Mouse (Mus musculus) left cerebral cortex, postnatal 25 days (tissue): ENCODE data around the gene Olfr1177-ps. TPM values are rescaled to one million over a fixed set of nuclear protein-coding genes. Genes with fewer than 3 reads are reported as not detected.

ENCODE experiments used
- DNase-seq, 2 experiments: peaks; one replicate each; pipeline ENCODE4 v3.0.0; 2022; ENCODE audit warnings: low spot score in 2 of 2, mixed read lengths in 1 of 2
- intact Hi-C: fragments of 180-260 bp; cut with DNase I; formaldehyde crosslinking; loops from one replicate; pipeline ENCODE4 v1.15.1; 2025
- total RNA-seq, 2 experiments: library from RNA; stranded (reverse); gene quantifications; 2 replicates each; pipeline ENCODE4 v1.2.3; 2021

Gene Olfr1177-ps
- not detected for total RNA-seq

DNA sequence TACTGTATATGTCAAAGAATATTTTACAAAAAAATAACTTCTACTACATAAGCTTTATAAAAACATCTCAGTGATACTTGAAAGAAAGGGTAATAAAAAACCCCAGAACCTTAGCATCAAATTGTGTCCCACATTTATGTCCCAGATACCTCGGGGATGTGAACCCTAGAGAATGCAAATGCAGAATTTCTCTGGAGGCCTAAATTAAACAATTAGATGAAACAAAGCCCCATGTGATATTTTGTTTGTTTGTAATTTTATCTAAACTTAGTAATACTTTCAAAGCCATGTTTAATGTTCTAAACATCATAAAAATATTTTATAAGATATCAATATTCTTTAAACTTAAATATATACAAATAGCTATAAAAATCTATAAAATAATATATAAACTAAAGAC lies at the start of gene Olfr1177-ps:
Olfr1177-ps (minus strand) TSS at position 101 of the 400 bp plus-strand sequence.
- DNase-seq = no peak
- intact Hi-C loops = no loop called here

DNA sequence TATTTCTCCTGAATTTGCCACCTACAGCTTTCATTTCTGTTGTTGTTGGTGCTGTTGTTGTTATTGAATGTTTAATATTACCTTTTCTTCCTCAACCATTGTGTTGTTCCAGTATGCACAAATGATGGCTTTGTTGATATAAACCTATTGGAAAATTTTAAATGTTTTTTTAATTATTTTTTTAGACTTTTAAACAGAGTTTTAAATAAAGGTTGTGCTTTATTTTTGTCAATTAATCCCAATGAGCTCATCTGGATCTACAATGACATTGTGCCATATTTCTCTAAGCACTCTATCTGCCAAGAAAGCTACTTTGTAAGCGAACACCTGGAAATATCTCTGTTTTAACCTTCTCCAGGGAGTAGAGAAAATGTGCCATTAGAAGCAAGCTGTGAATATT lies 40.5 kb upstream of the Olfr1177-ps start, which contains the start of gene Olfr1178:
Olfr1178 (plus strand) TSS at position 301 of the 400 bp plus-strand sequence.
- intact Hi-C loops = no loop called here
- DNase-seq = no peak

DNA sequence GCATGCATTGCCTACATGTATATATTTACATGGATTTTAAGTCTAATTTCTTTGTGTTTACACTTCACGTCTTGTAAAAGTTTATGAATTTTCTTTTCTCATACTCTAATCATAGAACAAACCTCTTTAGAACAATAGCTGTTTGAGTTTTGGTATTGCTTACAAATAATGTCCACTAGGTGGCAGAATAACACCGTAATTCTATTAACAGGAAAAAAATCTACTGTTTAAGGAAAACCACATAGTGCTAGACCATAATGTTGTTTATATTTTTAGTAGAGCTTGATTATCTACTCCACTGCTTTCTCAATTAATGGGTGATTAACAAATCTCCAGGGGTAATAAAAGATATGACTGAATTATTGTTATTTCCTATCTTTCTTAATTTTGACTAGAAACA lies 10.0 kb upstream of the Olfr1177-ps start:
- intact Hi-C loops = loop anchor here (5.0 kb wide), 1 partner anchor 1186 kb away; no protein-coding TSS in a partner anchor

DNA sequence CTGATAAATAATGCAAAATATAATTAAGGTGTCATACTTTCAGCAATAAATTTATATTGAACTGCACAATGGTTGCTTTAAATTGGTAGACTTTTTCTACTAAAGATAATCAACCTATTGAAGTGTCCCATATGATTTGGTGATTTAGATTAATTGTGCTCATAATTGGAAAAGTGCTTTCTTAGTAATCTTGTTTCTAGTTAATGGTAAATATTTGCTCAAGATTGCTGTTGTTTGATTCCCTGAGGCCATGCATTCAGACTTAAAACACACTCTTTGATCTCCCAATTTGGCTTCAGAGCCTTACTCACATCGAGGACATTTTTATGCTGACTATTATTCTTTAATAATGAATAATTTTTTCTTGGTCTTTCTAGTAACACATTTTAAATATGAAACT lies 9.9 kb downstream of the Olfr1177-ps start, which contains the start of gene Olfr1176:
Olfr1176 (plus strand) TSS at position 301 of the 400 bp plus-strand sequence.
- intact Hi-C loops = no loop called here

More for the DNA sequence above, 10.0 kb upstream of the Olfr1177-ps start:
- DNase-seq = peak in 1 of 2 experiments; percentile 22

GRCm38 (mm10) chr2:88327115-88327514 lies 19.2 kb downstream of the Olfr1177-ps start, which contains the start of gene Olfr1175-ps:
TSS of gene Olfr1175-ps (minus strand) at chr2:88327215.
- intact Hi-C loops = no loop called here
- no peak for DNase-seq

More for the DNA sequence above, 9.9 kb downstream of the Olfr1177-ps start, which contains the start of gene Olfr1176:
- DNase-seq = no peak

GRCm38 (mm10) chr2:88315035-88315434 lies 31.3 kb downstream of the Olfr1177-ps start, which contains the start of gene Olfr1174-ps:
TSS of gene Olfr1174-ps (minus strand) at chr2:88315135.
- no peak for DNase-seq
- intact Hi-C loops = no loop called here

Other genes with a start within 250 kb of the Olfr1177-ps start
- gene Olfr1166, start 218.2 kb downstream of the Olfr1177-ps start, total RNA-seq = not detected
- gene Olfr1167, start 191.3 kb downstream of the Olfr1177-ps start, total RNA-seq = not detected
- gene Olfr1168, start 164.6 kb downstream of the Olfr1177-ps start, total RNA-seq = not detected
- not detected for gene Olfr1170, start 118.2 kb downstream of the Olfr1177-ps start, total RNA-seq
- gene Olfr1173, start 66.6 kb downstream of the Olfr1177-ps start, total RNA-seq = not detected
- gene Olfr1174-ps, start 31.4 kb downstream of the Olfr1177-ps start, total RNA-seq = not detected
- gene Olfr1175-ps, start 19.3 kb downstream of the Olfr1177-ps start, total RNA-seq = not detected
- not detected for gene Olfr1176, start 9.8 kb downstream of the Olfr1177-ps start, total RNA-seq
- gene Olfr1178, start 40.6 kb upstream of the Olfr1177-ps start, total RNA-seq = not detected
- gene Olfr1179, start 60.0 kb upstream of the Olfr1177-ps start, total RNA-seq = not detected
- gene Olfr1180, start 72.7 kb upstream of the Olfr1177-ps start, total RNA-seq = not detected
- not detected for gene Olfr1181, start 79.7 kb upstream of the Olfr1177-ps start, total RNA-seq
- not detected for gene Gm13757, start 102.6 kb upstream of the Olfr1177-ps start, total RNA-seq
- not detected for gene Olfr1183, start 108.4 kb upstream of the Olfr1177-ps start, total RNA-seq
- not detected for gene Olfr1184, start 137.1 kb upstream of the Olfr1177-ps start, total RNA-seq
- gene Olfr1185-ps1, start 146.8 kb upstream of the Olfr1177-ps start, total RNA-seq = not detected
- gene Olfr1186, start 172.1 kb upstream of the Olfr1177-ps start, total RNA-seq = not detected
- not detected for gene Olfr1188, start 210.4 kb upstream of the Olfr1177-ps start, total RNA-seq
- gene Olfr1189, start 240.0 kb upstream of the Olfr1177-ps start, total RNA-seq = not detected